Mouse (Mus musculus) liver, embryonic 11.5 days (tissue): ENCODE results near the gene Ace3. TPM values are rescaled to one million over a fixed set of nuclear protein-coding genes. Genes with fewer than 3 reads are reported as not detected.

Experiments
- ATAC-seq: fragments of 200-750 bp; cut with Nextera tagmentation; replicated peaks from 2 replicates; pipeline ENCODE4 v1.8.0; 2017; ENCODE audit warnings: moderate number of reproducible peaks, mild to moderate bottlenecking, moderate TSS enrichment, moderate library complexity; ENCODE audit not compliant: low FRiP score
- DNase-seq: peaks from one replicate; pipeline ENCODE4 v3.0.0-alpha.2; 2017; ENCODE audit warnings: low spot score
- H3K27ac ChIP-seq: fragments of 300-500 bp; sonication (generic); 2 replicates; pipeline ENCODE4 v1.5.1; 2014; ENCODE audit warnings: mild to moderate bottlenecking, low read depth, low read length, control low read depth
- H3K27me3 ChIP-seq: fragments of 300-500 bp; sonication (generic); replicated peaks from 2 replicates; pipeline ENCODE4 v1.6.1; 2014; ENCODE audit warnings: low read length, mixed read lengths; ENCODE audit not compliant: control insufficient read depth, insufficient read depth
- H3K36me3 ChIP-seq: fragments of 300-500 bp; sonication (generic); 2 replicates; pipeline ENCODE4 v1.6.1; 2014; ENCODE audit warnings: mild to moderate bottlenecking, low read length, moderate library complexity, mixed read lengths; ENCODE audit not compliant: control insufficient read depth, insufficient read depth
- H3K4me1 ChIP-seq: fragments of 300-500 bp; sonication (generic); replicated peaks from 2 replicates; pipeline ENCODE4 v1.6.1; 2014; ENCODE audit warnings: low read length, mixed read lengths; ENCODE audit not compliant: control insufficient read depth, insufficient read depth
- H3K4me2 ChIP-seq: fragments of 300-500 bp; sonication (generic); 2 replicates; pipeline ENCODE4 v1.6.1; 2014; ENCODE audit warnings: mild to moderate bottlenecking, control low read depth, moderate library complexity
- H3K4me3 ChIP-seq: fragments of 300-500 bp; sonication (generic); 2 replicates; pipeline ENCODE4 v1.5.1; 2014; ENCODE audit warnings: low read depth, low read length, control low read depth
- H3K9ac ChIP-seq: fragments of 300-500 bp; sonication (generic); 2 replicates; pipeline ENCODE4 v1.6.1; 2014; ENCODE audit warnings: low read depth, low read length, control low read depth
- H3K9me3 ChIP-seq: fragments of 300-500 bp; sonication (generic); 2 replicates; pipeline ENCODE4 v1.6.1; 2016; ENCODE audit warnings: low read length, inconsistent platforms, mixed read lengths; ENCODE audit not compliant: control insufficient read depth
- WGBS: fragments of 180-500 bp; shearing (Covaris S2); extraction: QIAGEN DNeasy Blood & Tissue Kit; methylation state at CpG from one replicate; pipeline ENCODE4 v1.1.7; 2014; 5-methylcytosine and 5-hydroxymethylcytosine counted together
- polyA plus RNA-seq: library from polyadenylated mRNA; unstranded; fragments of >200 nt; fragmentation: Nextera tagmentation; extraction: Ambion mirVana; gene quantifications from 2 replicates; pipeline ENCODE4 v1.2.1, GENCODE M21; 2014

Ace3 gene
- polyA plus RNA-seq, 1 experiment from 2014 or later, result not detected

- WGBS, result under 1% methylated on average over 66 of the region's 66 CpGs
- peak; percentile 97 for ATAC-seq
- peak; percentile 96 for DNase-seq
- no peaks in the 10 kb centered on the region for H3K36me3 ChIP-seq
- no peaks in the 10 kb centered on the region for H3K27me3 ChIP-seq
- peak within 1 kb of the TSS; percentile 81 for H3K27ac ChIP-seq
- no peaks in the 10 kb centered on the region for H3K9me3 ChIP-seq
- H3K4me2 ChIP-seq, result peak within 1 kb of the TSS; percentile 95
- peak within 1 kb of the TSS; percentile 91 for H3K4me3 ChIP-seq
- peaks cover 16% of the 10 kb centered on the region for H3K4me1 ChIP-seq
- H3K9ac ChIP-seq, result peak within 1 kb of the TSS; percentile 86
Observed at GRCm38 (mm10) chr11:106036548-106037417, 42.3 kb downstream of the Ace3 start, which contains the start of gene Dcaf7. Gene Dcaf7 (plus strand): TSS chr11:106036872.

DNA sequence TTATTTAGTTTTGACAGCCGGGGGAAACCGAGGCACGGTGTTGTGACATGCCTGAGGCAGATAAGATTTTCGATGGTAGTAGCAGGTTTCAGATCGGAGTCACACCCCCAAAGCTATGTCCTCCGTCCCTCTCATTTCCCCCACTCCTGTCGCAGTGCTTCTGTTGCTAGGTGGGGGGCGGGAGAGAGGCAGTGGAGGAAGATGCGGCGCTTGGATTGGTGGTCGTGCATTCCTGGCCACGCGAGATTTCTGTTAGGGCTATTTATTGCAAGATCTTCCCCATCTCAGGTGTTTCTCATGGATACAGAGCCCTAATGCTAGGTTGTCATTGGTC, 42.9 kb downstream of the Ace3 start:
- Histone ChIP-seq H3K27me3 (no peaks in the 10 kb centered on the region), H3K4me3 (peak overlapping the region; percentile 91), H3K4me1 (peaks cover 16% of the 10 kb centered on the region), H3K9ac (peak overlapping the region; percentile 86), H3K9me3 (no peaks in the 10 kb centered on the region), H3K36me3 (no peaks in the 10 kb centered on the region), H3K4me2 (peak overlapping the region; percentile 95), H3K27ac (peak overlapping the region; percentile 81)
- DNase-seq (no peak), ATAC-seq (peak; percentile 7; the same call in 1 of the 2 replicates)
- 0% methylated on average over 13 of the region's 13 CpGs for WGBS

DNA sequence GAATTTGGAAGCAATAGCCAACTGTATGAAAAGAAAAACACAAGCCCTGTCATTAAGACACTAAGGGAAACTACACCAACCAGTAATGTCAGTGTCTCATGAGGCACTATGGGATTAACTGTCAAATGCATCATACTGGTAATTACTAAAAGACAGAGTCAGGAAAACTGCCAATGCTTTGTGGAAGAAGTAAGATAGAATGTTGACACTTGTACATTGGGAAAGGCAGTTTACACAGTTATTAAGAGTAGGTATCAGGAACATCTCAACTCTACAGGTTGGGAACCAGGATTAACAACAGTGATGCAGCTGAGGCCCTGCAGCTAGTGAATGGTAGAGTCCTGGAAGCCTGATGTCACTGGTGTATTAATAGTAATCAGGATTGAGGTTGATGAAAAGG, 49.9 kb downstream of the Ace3 start:
- no peaks in the 10 kb centered on the region for H3K9me3 ChIP-seq
- no peak for ATAC-seq
- H3K27me3 ChIP-seq, result no peaks in the 10 kb centered on the region
- no peak overlapping the region for H3K27ac ChIP-seq
- H3K4me2 ChIP-seq, result no peak overlapping the region
- no peaks in the 10 kb centered on the region; the same call in 1 of the 2 replicates for H3K4me1 ChIP-seq
- H3K9ac ChIP-seq, result no peak overlapping the region
- peaks cover 17% of the 10 kb centered on the region for H3K36me3 ChIP-seq
- no peak for DNase-seq
- no peak overlapping the region for H3K4me3 ChIP-seq

GRCm38 (mm10) chr11:106045256-106045655, 50.8 kb downstream of the Ace3 start:
- WGBS, result 87% methylated on average over 1 of the region's 1 CpGs
- Histone ChIP-seq H3K9me3 (no peaks in the 10 kb centered on the region), H3K4me3 (no peak overlapping the region), H3K4me2 (no peak overlapping the region), H3K9ac (no peak overlapping the region), H3K4me1 (no peaks in the 10 kb centered on the region; the same call in 1 of the 2 replicates), H3K36me3 (peaks cover 20% of the 10 kb centered on the region), H3K27ac (no peak overlapping the region), H3K27me3 (no peaks in the 10 kb centered on the region)
- DNase-seq (no peak), ATAC-seq (no peak)

- Histone ChIP-seq H3K27ac (no peak overlapping the region), H3K36me3 (peaks cover 23% of the 10 kb centered on the region), H3K4me3 (no peak overlapping the region), H3K27me3 (no peaks in the 10 kb centered on the region), H3K9me3 (no peaks in the 10 kb centered on the region), H3K9ac (no peak overlapping the region), H3K4me1 (no peaks in the 10 kb centered on the region; the same call in 1 of the 2 replicates), H3K4me2 (no peak overlapping the region)
- DNase-seq, result no peak
- WGBS, result 91% methylated on average over 3 of the region's 3 CpGs
- ATAC-seq, result no peak
Observed at GRCm38 (mm10) chr11:106045780-106046179, 51.3 kb downstream of the Ace3 start.

DNA sequence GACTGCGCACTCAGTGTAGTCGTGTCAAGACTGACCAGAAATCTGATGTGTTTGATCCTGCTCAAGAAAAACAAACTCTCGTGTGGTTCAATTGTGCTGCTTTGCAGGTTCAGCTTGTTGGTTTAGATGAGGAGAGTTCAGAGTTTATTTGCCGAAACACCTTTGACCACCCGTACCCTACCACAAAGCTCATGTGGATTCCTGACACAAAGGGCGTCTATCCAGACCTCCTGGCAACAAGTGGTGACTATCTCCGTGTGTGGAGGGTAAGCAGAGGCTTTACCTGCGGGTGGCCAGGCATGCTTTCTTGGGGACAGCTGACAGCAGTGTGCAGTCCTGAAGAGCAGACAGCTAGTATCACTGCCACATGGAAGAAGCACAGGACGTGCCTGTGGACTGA, 52.1 kb downstream of the Ace3 start:
- H3K36me3 ChIP-seq, result peaks cover 30% of the 10 kb centered on the region
- H3K4me2 ChIP-seq, result no peak overlapping the region
- H3K4me3 ChIP-seq, result no peak overlapping the region
- H3K9me3 ChIP-seq, result no peaks in the 10 kb centered on the region
- 80% methylated on average over 9 of the region's 9 CpGs for WGBS
- H3K27me3 ChIP-seq, result no peaks in the 10 kb centered on the region
- no peak overlapping the region for H3K27ac ChIP-seq
- no peak overlapping the region for H3K9ac ChIP-seq
- no peaks in the 10 kb centered on the region; the same call in 1 of the 2 replicates for H3K4me1 ChIP-seq
- DNase-seq (no peak), ATAC-seq (no peak)

- Histone ChIP-seq H3K4me1 (peaks cover 33% of the 10 kb centered on the region), H3K4me3 (no peak overlapping the region), H3K27ac (no peak overlapping the region), H3K9ac (no peak overlapping the region), H3K9me3 (no peaks in the 10 kb centered on the region), H3K36me3 (peaks cover 57% of the 10 kb centered on the region), H3K27me3 (no peaks in the 10 kb centered on the region), H3K4me2 (no peak overlapping the region)
- DNase-seq (no peak), ATAC-seq (no peak)
- WGBS, result 86% methylated on average over 2 of the region's 2 CpGs
Observed at GRCm38 (mm10) chr11:106053921-106054320, 59.4 kb downstream of the Ace3 start.

- H3K4me2 ChIP-seq, result no peak overlapping the region
- H3K27ac ChIP-seq, result peak overlapping the region; percentile 94
- ATAC-seq, result peak; percentile 53
Observed at GRCm38 (mm10) chr11:106054600-106054999, 60.1 kb downstream of the Ace3 start.

More at GRCm38 (mm10) chr11:106054600-106054999, 60.1 kb downstream of the Ace3 start:
- no peaks in the 10 kb centered on the region for H3K27me3 ChIP-seq
- 72% methylated on average over 8 of the region's 8 CpGs for WGBS
- H3K4me3 ChIP-seq, result no peak overlapping the region
- DNase-seq, result no peak
- H3K9ac ChIP-seq, result 0 out of 2 replicates have a peak overlapping the region, but pooled peaks have one; percentile 3
- no peaks in the 10 kb centered on the region for H3K9me3 ChIP-seq
- peaks cover 33% of the 10 kb centered on the region for H3K4me1 ChIP-seq
- H3K36me3 ChIP-seq, result peaks cover 56% of the 10 kb centered on the region
